Mouse (Mus musculus): ENCODE data around the gene Fau. TPM values are rescaled to one million over a fixed set of nuclear protein-coding genes. Genes with fewer than 3 reads are reported as not detected.

The Fau gene
- polyA plus RNA-seq, 1 experiment from 2014 or later = 1,054 TPM

- Histone ChIP-seq H3K4me1 (replicated peaks; ENCODE audit: control insufficient read depth, insufficient read depth, low read length) (peaks cover 8% of the 10 kb centered on the region), H3K4me2 (ENCODE audit: low read length) (peak within 1 kb of the TSS; percentile 97), H3K4me3 (ENCODE audit: low read depth, low read length) (peak within 1 kb of the TSS; percentile 80), H3K9ac (ENCODE audit: low read length) (peak within 1 kb of the TSS; percentile 72), H3K9me3 (ENCODE audit: control insufficient read depth, low read length) (no peaks in the 10 kb centered on the region), H3K27me3 (replicated peaks; ENCODE audit: control insufficient read depth, insufficient read depth, low read length) (no peaks in the 10 kb centered on the region), H3K27ac (ENCODE audit: low read depth) (peak within 1 kb of the TSS; percentile 81), H3K36me3 (ENCODE audit: control insufficient read depth, insufficient read depth, low read length) (peaks cover 49% of the 10 kb centered on the region)
- DNase-seq (ENCODE audit: low spot score) (peak; percentile 94), ATAC-seq (replicated peaks; ENCODE audit: low FRiP score, low TSS enrichment, low read depth) (peak; percentile 82)
- 1% methylated on average over 33 of the region's 33 CpGs for WGBS
These were observed 19.1 kb downstream of the Fau start, which contains the start of gene Vps51 for GRCm38 (mm10) chr19:6076564-6077393. TSS of gene Vps51 (minus strand) at chr19:6077231.

GRCm38 (mm10) chr19:6079983-6080480 lies 22.4 kb downstream of the Fau start, which contains the start of gene Tmem262:
TSS of gene Tmem262 (plus strand) at chr19:6080033.
- DNase-seq (ENCODE audit: low spot score) (no peak), ATAC-seq (replicated peaks; ENCODE audit: low FRiP score, low TSS enrichment, low read depth) (no peak)
- Histone ChIP-seq H3K9ac (ENCODE audit: low read length) (no peak within 1 kb of the TSS), H3K4me3 (ENCODE audit: low read depth, low read length) (no peak within 1 kb of the TSS), H3K9me3 (ENCODE audit: control insufficient read depth, low read length) (no peaks in the 10 kb centered on the region), H3K4me1 (replicated peaks; ENCODE audit: control insufficient read depth, insufficient read depth, low read length) (peaks cover 20% of the 10 kb centered on the region), H3K27me3 (replicated peaks; ENCODE audit: control insufficient read depth, insufficient read depth, low read length) (no peaks in the 10 kb centered on the region), H3K4me2 (ENCODE audit: low read length) (no peak within 1 kb of the TSS), H3K27ac (ENCODE audit: low read depth) (no peak within 1 kb of the TSS), H3K36me3 (ENCODE audit: control insufficient read depth, insufficient read depth, low read length) (peaks cover 41% of the 10 kb centered on the region)
- WGBS = 93% methylated on average over 12 of the region's 12 CpGs

GRCm38 (mm10) chr19:6082156-6082555 lies 24.5 kb downstream of the Fau start, which contains the start of gene Gm28374:
TSS of gene Gm28374 (minus strand) at chr19:6082256.
- Histone ChIP-seq H3K4me1 (replicated peaks; ENCODE audit: control insufficient read depth, insufficient read depth, low read length) (peaks cover 16% of the 10 kb centered on the region), H3K9me3 (ENCODE audit: control insufficient read depth, low read length) (no peaks in the 10 kb centered on the region), H3K9ac (ENCODE audit: low read length) (no peak within 1 kb of the TSS), H3K4me3 (ENCODE audit: low read depth, low read length) (no peak within 1 kb of the TSS), H3K4me2 (ENCODE audit: low read length) (no peak within 1 kb of the TSS), H3K27me3 (replicated peaks; ENCODE audit: control insufficient read depth, insufficient read depth, low read length) (no peaks in the 10 kb centered on the region), H3K36me3 (ENCODE audit: control insufficient read depth, insufficient read depth, low read length) (peaks cover 42% of the 10 kb centered on the region), H3K27ac (ENCODE audit: low read depth) (no peak within 1 kb of the TSS)
- WGBS = 86% methylated on average over 9 of the region's 9 CpGs
- DNase-seq (ENCODE audit: low spot score) (no peak), ATAC-seq (replicated peaks; ENCODE audit: low FRiP score, low TSS enrichment, low read depth) (no peak)

GRCm38 (mm10) chr19:6084478-6085248 lies 27.0 kb downstream of the Fau start, which contains the start of the genes Zfpl1 and Cdca5:
TSS of gene Zfpl1 (minus strand) at chr19:6084956.
TSS of gene Cdca5 (plus strand) at chr19:6084983.
- peak within 1 kb of the TSS; percentile 71 for H3K9ac ChIP-seq (ENCODE audit: low read length)
- H3K4me3 ChIP-seq (ENCODE audit: low read depth, low read length) = peak within 1 kb of the TSS; percentile 62
- H3K36me3 ChIP-seq (ENCODE audit: control insufficient read depth, insufficient read depth, low read length) = peaks cover 50% of the 10 kb centered on the region
- ATAC-seq (replicated peaks; ENCODE audit: low FRiP score, low TSS enrichment, low read depth) (peak; percentile 90), DNase-seq (ENCODE audit: low spot score) (peak; percentile 98)
- H3K27me3 ChIP-seq (replicated peaks; ENCODE audit: control insufficient read depth, insufficient read depth, low read length) = no peaks in the 10 kb centered on the region
- H3K27ac ChIP-seq (ENCODE audit: low read depth) = peak within 1 kb of the TSS; percentile 70
- peak within 1 kb of the TSS; percentile 93 for H3K4me2 ChIP-seq (ENCODE audit: low read length)
- no peaks in the 10 kb centered on the region for H3K9me3 ChIP-seq (ENCODE audit: control insufficient read depth, low read length)
- H3K4me1 ChIP-seq (replicated peaks; ENCODE audit: control insufficient read depth, insufficient read depth, low read length) = peaks cover 16% of the 10 kb centered on the region
- under 1% methylated on average over 58 of the region's 58 CpGs for WGBS

- Histone ChIP-seq H3K27ac (ENCODE audit: low read depth) (peak overlapping the region; percentile 70), H3K36me3 (ENCODE audit: control insufficient read depth, insufficient read depth, low read length) (peaks cover 52% of the 10 kb centered on the region), H3K4me2 (ENCODE audit: low read length) (peak overlapping the region; percentile 93), H3K4me1 (replicated peaks; ENCODE audit: control insufficient read depth, insufficient read depth, low read length) (peaks cover 16% of the 10 kb centered on the region), H3K4me3 (ENCODE audit: low read depth, low read length) (peak overlapping the region; percentile 62), H3K27me3 (replicated peaks; ENCODE audit: control insufficient read depth, insufficient read depth, low read length) (no peaks in the 10 kb centered on the region), H3K9ac (ENCODE audit: low read length) (peak overlapping the region; percentile 71), H3K9me3 (ENCODE audit: control insufficient read depth, low read length) (no peaks in the 10 kb centered on the region)
- DNase-seq (ENCODE audit: low spot score) = peak; percentile 82
- WGBS = under 1% methylated on average over 17 of the region's 17 CpGs
- ATAC-seq (replicated peaks; ENCODE audit: low FRiP score, low TSS enrichment, low read depth) = peak; percentile 73
These were observed 27.8 kb downstream of the Fau start for GRCm38 (mm10) chr19:6085417-6085879.

GRCm38 (mm10) chr19:6088841-6089240 lies 31.2 kb downstream of the Fau start:
- peaks cover 49% of the 10 kb centered on the region for H3K36me3 ChIP-seq (ENCODE audit: control insufficient read depth, insufficient read depth, low read length)
- DNase-seq (ENCODE audit: low spot score) = no peak
- 97% methylated on average over 13 of the region's 13 CpGs for WGBS

GRCm38 (mm10) chr19:6094119-6094518 lies 36.5 kb downstream of the Fau start, which contains the start of gene AC131692.1:
TSS of gene AC131692.1 (plus strand) at chr19:6094419.
- no peaks in the 10 kb centered on the region for H3K4me1 ChIP-seq (replicated peaks; ENCODE audit: control insufficient read depth, insufficient read depth, low read length)
- no peaks in the 10 kb centered on the region for H3K27me3 ChIP-seq (replicated peaks; ENCODE audit: control insufficient read depth, insufficient read depth, low read length)
- H3K4me3 ChIP-seq (ENCODE audit: low read depth, low read length) = no peak within 1 kb of the TSS
- H3K4me2 ChIP-seq (ENCODE audit: low read length) = no peak within 1 kb of the TSS
- no peak within 1 kb of the TSS for H3K27ac ChIP-seq (ENCODE audit: low read depth)
- DNase-seq (ENCODE audit: low spot score) (no peak), ATAC-seq (replicated peaks; ENCODE audit: low FRiP score, low TSS enrichment, low read depth) (no peak)
- no peaks in the 10 kb centered on the region for H3K9me3 ChIP-seq (ENCODE audit: control insufficient read depth, low read length)
- H3K36me3 ChIP-seq (ENCODE audit: control insufficient read depth, insufficient read depth, low read length) = peaks cover 58% of the 10 kb centered on the region
- 86% methylated on average over 7 of the region's 7 CpGs for WGBS
- no peak within 1 kb of the TSS for H3K9ac ChIP-seq (ENCODE audit: low read length)

More at GRCm38 (mm10) chr19:6088841-6089240, 31.2 kb downstream of the Fau start:
- Histone ChIP-seq H3K27me3 (replicated peaks; ENCODE audit: control insufficient read depth, insufficient read depth, low read length) (no peaks in the 10 kb centered on the region), H3K4me2 (ENCODE audit: low read length) (no peak overlapping the region), H3K27ac (ENCODE audit: low read depth) (no peak overlapping the region), H3K9ac (ENCODE audit: low read length) (no peak overlapping the region), H3K4me3 (ENCODE audit: low read depth, low read length) (no peak overlapping the region), H3K9me3 (ENCODE audit: control insufficient read depth, low read length) (no peaks in the 10 kb centered on the region), H3K4me1 (replicated peaks; ENCODE audit: control insufficient read depth, insufficient read depth, low read length) (peaks cover 8% of the 10 kb centered on the region)
- no peak for ATAC-seq (replicated peaks; ENCODE audit: low FRiP score, low TSS enrichment, low read depth)

GRCm38 (mm10) chr19:6097847-6098246 lies 40.2 kb downstream of the Fau start:
- DNase-seq (ENCODE audit: low spot score) = no peak
- H3K27me3 ChIP-seq (replicated peaks; ENCODE audit: control insufficient read depth, insufficient read depth, low read length) = no peaks in the 10 kb centered on the region
- WGBS = 76% methylated on average over 3 of the region's 3 CpGs
- no peak overlapping the region for H3K4me2 ChIP-seq (ENCODE audit: low read length)
- H3K9ac ChIP-seq (ENCODE audit: low read length) = no peak overlapping the region
- peaks cover 25% of the 10 kb centered on the region for H3K36me3 ChIP-seq (ENCODE audit: control insufficient read depth, insufficient read depth, low read length)
- no peak overlapping the region for H3K4me3 ChIP-seq (ENCODE audit: low read depth, low read length)
- ATAC-seq (replicated peaks; ENCODE audit: low FRiP score, low TSS enrichment, low read depth) = no peak
- no peaks in the 10 kb centered on the region for H3K4me1 ChIP-seq (replicated peaks; ENCODE audit: control insufficient read depth, insufficient read depth, low read length)
- no peak overlapping the region for H3K27ac ChIP-seq (ENCODE audit: low read depth)
- H3K9me3 ChIP-seq (ENCODE audit: control insufficient read depth, low read length) = no peaks in the 10 kb centered on the region

Data from intestine, embryonic 14.5 days (tissue).